Mouse (Mus musculus): Measurements from ENCODE around the gene Mrpl9. TPM values are rescaled to one million over a fixed set of nuclear protein-coding genes. Genes with fewer than 3 reads are reported as not detected.

Gene Mrpl9
- polyA plus RNA-seq, 3 experiments from 2014 or later = 45.9 to 67.0 (median 66.8) TPM

Other genes with a start within 250 kb of the Mrpl9 start
- not detected for gene Gm5286, start 246.6 kb upstream of the Mrpl9 start, polyA plus RNA-seq (2017; shearing (Covaris generic))
- not detected for gene Gm4778, start 179.3 kb upstream of the Mrpl9 start, polyA plus RNA-seq (2017; shearing (Covaris generic))
- gene Them4, start 133.2 kb upstream of the Mrpl9 start, polyA plus RNA-seq (2017; shearing (Covaris generic)) = 10 to 100 TPM in 1 of 3 experiments, 1 to 10 TPM in 2; 7.0 to 10.7 (median 9.0) TPM
- gene Them5, start 101.2 kb upstream of the Mrpl9 start, polyA plus RNA-seq (2017; shearing (Covaris generic)) = not detected
- gene C2cd4d, start 80.9 kb upstream of the Mrpl9 start, polyA plus RNA-seq (2017; shearing (Covaris generic)) = not detected
- gene Rorc, start 70.5 kb upstream of the Mrpl9 start, polyA plus RNA-seq (2017; shearing (Covaris generic)) = 10 to 100 TPM in 2 of 3 experiments, 1 to 10 TPM in 1; 5.4 to 13.2 (median 13.1) TPM
- 1 to 10 TPM in 2 of 3 experiments, under 1 TPM in 1; 0.45 to 2.3 (median 1.5) TPM for gene Lingo4, start 44.8 kb upstream of the Mrpl9 start, polyA plus RNA-seq (2017; shearing (Covaris generic))
- 10 to 100 TPM in 1 of 3 experiments, 1 to 10 TPM in 2; 4.8 to 11.2 (median 7.8) TPM for gene Tdrkh, start 30.0 kb upstream of the Mrpl9 start, polyA plus RNA-seq (2017; shearing (Covaris generic))
- gene Oaz3, start 597 bp downstream of the Mrpl9 start, polyA plus RNA-seq (2017; shearing (Covaris generic)) = 1 to 10 TPM in 2 of 3 experiments, under 1 TPM in 1; 0.75 to 1.2 (median 1.0) TPM
- gene Celf3, start 35.0 kb downstream of the Mrpl9 start, polyA plus RNA-seq (2017; shearing (Covaris generic)) = 1 to 10 TPM in 1 of 3 experiments, under 1 TPM in 2; 0.73 to 1.5 (median 0.87) TPM
- not detected for gene Riiad1, start 37.0 kb downstream of the Mrpl9 start, polyA plus RNA-seq (2017; shearing (Covaris generic))
- 10 to 100 TPM; 12.2 to 17.5 (median 16.6) TPM for gene Snx27, start 139.4 kb downstream of the Mrpl9 start, polyA plus RNA-seq (2017; shearing (Covaris generic))
- gene Gm10972, start 199.8 kb downstream of the Mrpl9 start, polyA plus RNA-seq (2017; shearing (Covaris generic)) = not detected
- 1 to 10 TPM; 1.8 to 3.9 (median 3.3) TPM for gene Tuft1, start 215.6 kb downstream of the Mrpl9 start, polyA plus RNA-seq (2017; shearing (Covaris generic))